Mouse (Mus musculus): ENCODE measurements around the gene Tnfaip3. TPM values are rescaled to one million over a fixed set of nuclear protein-coding genes. Genes with fewer than 3 reads are reported as not detected.

Gene Tnfaip3
- polyA plus RNA-seq, 1 experiment from 2014 or later, result 0.92 TPM

- no peaks in the 10 kb centered on the region for H3K36me3 ChIP-seq (replicated peaks)
- no peak overlapping the region for H3K4me3 ChIP-seq (replicated peaks)
- H3K27me3 ChIP-seq, result peaks cover 10% of the 10 kb centered on the region
- no peak overlapping the region for H3K27ac ChIP-seq
- no peak overlapping the region for H3K4me2 ChIP-seq
- H3K4me1 ChIP-seq, result peaks cover 12% of the 10 kb centered on the region
- H3K9me3 ChIP-seq, result no peaks in the 10 kb centered on the region
- H3K9ac ChIP-seq, result no peak overlapping the region
- ATAC-seq (ENCODE audit: low FRiP score), result no peak
- 81% methylated on average over 7 of the region's 7 CpGs for WGBS
Observed at GRCm38 (mm10) chr10:19011832-19012440, 3.5 kb downstream of the Tnfaip3 start.

- Histone ChIP-seq H3K36me3 (replicated peaks) (no peaks in the 10 kb centered on the region), H3K27ac (no peak overlapping the region), H3K4me3 (replicated peaks) (no peak overlapping the region), H3K9me3 (no peaks in the 10 kb centered on the region), H3K27me3 (no peaks in the 10 kb centered on the region), H3K9ac (no peak overlapping the region), H3K4me1 (peaks cover 6% of the 10 kb centered on the region), H3K4me2 (no peak overlapping the region)
- ATAC-seq (ENCODE audit: low FRiP score), result no peak
- WGBS, result 91% methylated on average over 8 of the region's 8 CpGs
Observed at GRCm38 (mm10) chr10:19010414-19010813, 5.0 kb downstream of the Tnfaip3 start.

DNA sequence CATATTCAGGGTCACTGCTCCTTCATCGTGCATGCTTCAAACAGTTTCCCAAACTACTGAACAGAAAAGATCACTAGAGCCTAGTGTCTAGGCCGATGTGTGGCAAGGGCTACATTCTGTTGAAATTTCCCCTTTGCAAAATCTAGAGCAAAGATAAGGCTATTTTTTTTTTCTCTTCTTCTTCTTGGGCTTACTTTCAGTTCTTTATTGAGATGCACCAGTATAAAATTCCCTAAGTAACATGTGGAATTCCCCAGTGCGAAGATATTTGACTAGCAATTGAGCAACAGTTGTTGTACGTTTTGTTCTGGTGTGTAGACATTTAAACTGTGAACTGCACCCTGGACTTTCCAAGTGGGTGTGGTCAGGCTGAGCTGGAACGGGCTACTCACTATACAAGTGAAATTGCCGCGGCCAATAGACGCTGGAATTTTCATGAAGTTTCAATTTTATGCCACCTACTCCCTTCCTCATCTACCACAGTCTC, 6.2 kb downstream of the Tnfaip3 start:
- Histone ChIP-seq H3K9ac (no peak overlapping the region), H3K4me2 (no peak overlapping the region), H3K27ac (no peak overlapping the region), H3K27me3 (no peaks in the 10 kb centered on the region), H3K36me3 (replicated peaks) (no peaks in the 10 kb centered on the region; the same call in 1 of the 2 replicates), H3K4me1 (peaks cover 2% of the 10 kb centered on the region), H3K9me3 (no peaks in the 10 kb centered on the region), H3K4me3 (replicated peaks) (no peak overlapping the region)
- ATAC-seq (ENCODE audit: low FRiP score), result no peak
- WGBS, result 88% methylated on average over 8 of the region's 8 CpGs

DNA sequence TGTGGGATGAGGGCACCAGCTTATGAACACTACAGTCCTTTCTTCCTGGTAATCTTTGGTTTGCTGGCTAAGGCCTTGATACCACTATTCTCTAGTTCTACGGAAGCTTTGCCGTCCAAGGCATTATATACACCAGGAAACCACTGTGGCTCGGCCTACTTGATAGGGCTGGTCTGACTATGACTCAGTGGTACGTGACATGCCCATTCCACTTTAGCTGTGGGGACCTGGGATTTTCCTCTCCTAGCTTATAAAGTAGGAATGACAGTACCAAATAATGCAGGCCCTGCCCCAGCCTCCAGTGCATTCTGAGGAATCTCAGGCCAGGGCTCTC, 6.9 kb downstream of the Tnfaip3 start:
- Histone ChIP-seq H3K9ac (no peak overlapping the region), H3K4me2 (no peak overlapping the region), H3K4me1 (no peaks in the 10 kb centered on the region), H3K27me3 (no peaks in the 10 kb centered on the region), H3K27ac (no peak overlapping the region), H3K9me3 (no peaks in the 10 kb centered on the region), H3K36me3 (replicated peaks) (no peaks in the 10 kb centered on the region; the same call in 1 of the 2 replicates), H3K4me3 (replicated peaks) (no peak overlapping the region)
- 93% methylated on average over 4 of the region's 4 CpGs for WGBS
- ATAC-seq (ENCODE audit: low FRiP score), result no peak

- H3K4me1 ChIP-seq, result no peaks in the 10 kb centered on the region
- no peak overlapping the region for H3K4me3 ChIP-seq (replicated peaks)
- no peak for ATAC-seq (ENCODE audit: low FRiP score)
- no peaks in the 10 kb centered on the region; the same call in 1 of the 2 replicates for H3K36me3 ChIP-seq (replicated peaks)
- no peak overlapping the region for H3K27ac ChIP-seq
- H3K27me3 ChIP-seq, result no peaks in the 10 kb centered on the region
- no peaks in the 10 kb centered on the region for H3K9me3 ChIP-seq
- H3K9ac ChIP-seq, result no peak overlapping the region
- H3K4me2 ChIP-seq, result no peak overlapping the region
- WGBS, result 84% methylated on average over 8 of the region's 8 CpGs
Observed at GRCm38 (mm10) chr10:19007897-19008606, 7.4 kb downstream of the Tnfaip3 start.

- Histone ChIP-seq H3K36me3 (replicated peaks) (peaks cover 6% of the 10 kb centered on the region), H3K9me3 (no peaks in the 10 kb centered on the region), H3K27ac (no peak overlapping the region), H3K4me3 (replicated peaks) (no peak overlapping the region), H3K9ac (no peak overlapping the region), H3K4me1 (no peaks in the 10 kb centered on the region), H3K4me2 (no peak overlapping the region), H3K27me3 (no peaks in the 10 kb centered on the region)
- ATAC-seq (ENCODE audit: low FRiP score), result no peak
- 96% methylated on average over 12 of the region's 12 CpGs for WGBS
Observed at GRCm38 (mm10) chr10:19002091-19002785, 13.2 kb downstream of the Tnfaip3 start.

GRCm38 (mm10) chr10:18999427-18999826, 16.0 kb downstream of the Tnfaip3 start:
- H3K9me3 ChIP-seq, result no peaks in the 10 kb centered on the region
- no peaks in the 10 kb centered on the region for H3K27me3 ChIP-seq
- H3K27ac ChIP-seq, result no peak overlapping the region
- H3K4me1 ChIP-seq, result no peaks in the 10 kb centered on the region
- 77% methylated on average over 2 of the region's 2 CpGs for WGBS
- ATAC-seq (ENCODE audit: low FRiP score), result no peak
- H3K4me3 ChIP-seq (replicated peaks), result no peak overlapping the region
- H3K9ac ChIP-seq, result no peak overlapping the region
- H3K36me3 ChIP-seq (replicated peaks), result peaks cover 6% of the 10 kb centered on the region; the same call in 1 of the 2 replicates
- no peak overlapping the region for H3K4me2 ChIP-seq

DNA sequence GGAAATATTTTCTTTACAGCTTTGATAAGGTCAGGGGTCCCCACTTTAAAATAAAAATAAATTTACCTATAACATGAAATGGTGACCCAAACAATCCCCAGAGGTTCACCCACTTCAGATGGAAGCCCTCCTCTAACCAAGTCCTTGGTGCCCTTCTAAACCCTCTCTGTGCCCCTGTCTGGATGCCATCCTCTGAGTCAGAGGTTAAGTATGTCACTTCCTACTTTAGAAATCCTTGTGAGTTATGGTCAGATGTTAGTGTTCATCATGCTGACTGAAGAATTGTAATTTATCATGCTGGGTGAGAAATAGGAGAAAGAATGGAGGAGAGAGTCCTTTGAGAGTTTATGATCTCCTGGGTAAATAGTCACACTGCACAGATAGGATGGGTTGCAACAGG, 19.1 kb downstream of the Tnfaip3 start:
- Histone ChIP-seq H3K9ac (no peak overlapping the region), H3K4me2 (no peak overlapping the region), H3K27ac (no peak overlapping the region), H3K9me3 (no peaks in the 10 kb centered on the region), H3K27me3 (no peaks in the 10 kb centered on the region), H3K4me3 (replicated peaks) (no peak overlapping the region), H3K36me3 (replicated peaks) (no peaks in the 10 kb centered on the region), H3K4me1 (no peaks in the 10 kb centered on the region)
- ATAC-seq (ENCODE audit: low FRiP score), result no peak

DNA sequence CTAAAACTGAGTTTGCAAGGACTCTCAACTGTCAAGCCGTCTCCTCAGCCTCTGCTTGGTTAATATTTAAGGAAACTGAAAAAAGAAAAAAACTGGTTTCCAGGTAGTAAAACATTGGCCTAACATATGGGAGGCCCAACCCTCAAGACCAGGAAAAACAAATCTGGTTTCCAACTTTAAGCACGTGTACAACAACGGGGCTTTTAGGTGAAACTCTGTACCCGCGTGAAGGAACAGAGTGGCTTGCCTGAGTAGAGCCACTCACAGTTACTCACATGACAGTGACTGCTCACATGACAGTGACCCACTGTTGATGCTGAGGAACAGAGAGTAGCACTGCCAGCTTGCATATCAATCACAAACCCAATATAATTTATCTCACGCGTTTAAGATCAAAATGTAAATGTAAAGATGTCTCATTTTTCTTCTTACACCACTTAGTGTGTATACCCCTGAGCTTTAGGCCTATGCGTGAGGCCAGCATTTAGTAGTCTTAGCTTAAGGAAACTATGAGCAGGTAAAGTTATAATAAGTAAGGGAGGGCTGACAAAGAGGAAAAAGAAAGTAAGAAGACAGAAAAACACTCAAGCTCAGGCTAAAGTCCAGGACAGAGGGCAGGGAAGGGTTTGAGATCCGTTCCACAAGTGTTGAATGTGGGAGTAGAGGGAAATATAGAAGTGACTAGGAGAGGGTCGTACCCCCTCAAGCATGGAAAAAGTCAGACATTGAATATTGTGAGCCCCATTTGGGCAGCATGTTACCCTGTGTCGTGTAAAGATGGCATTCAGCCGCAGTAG, 19.8 kb downstream of the Tnfaip3 start:
- no peak for ATAC-seq (ENCODE audit: low FRiP score)
- no peak overlapping the region for H3K4me2 ChIP-seq
- H3K27ac ChIP-seq, result no peak overlapping the region
- no peak overlapping the region for H3K4me3 ChIP-seq (replicated peaks)
- no peaks in the 10 kb centered on the region for H3K36me3 ChIP-seq (replicated peaks)
- H3K27me3 ChIP-seq, result no peaks in the 10 kb centered on the region
- H3K9ac ChIP-seq, result no peak overlapping the region
- WGBS, result 90% methylated on average over 12 of the region's 12 CpGs
- no peaks in the 10 kb centered on the region for H3K4me1 ChIP-seq
- no peaks in the 10 kb centered on the region for H3K9me3 ChIP-seq

DNA sequence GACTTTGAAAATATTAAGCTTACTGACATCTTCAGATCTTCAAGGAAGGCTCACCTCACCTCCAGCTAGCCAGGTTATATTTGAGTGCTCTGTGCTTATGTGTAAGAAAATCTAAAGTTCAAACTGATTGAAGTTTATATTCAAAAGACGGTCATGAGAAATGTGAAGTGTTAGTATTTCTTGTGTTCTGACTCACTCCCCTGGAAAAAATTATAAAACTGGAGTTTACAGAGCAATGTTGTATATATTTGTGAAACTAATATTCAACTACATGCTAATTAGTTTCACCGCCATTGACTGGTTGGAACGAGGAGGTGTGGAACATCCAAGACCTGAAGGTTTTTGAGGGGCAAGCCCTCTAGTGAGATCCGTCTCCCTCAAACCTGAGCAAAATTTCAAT, 22.5 kb downstream of the Tnfaip3 start:
- H3K27ac ChIP-seq, result no peak overlapping the region
- H3K9ac ChIP-seq, result no peak overlapping the region
- H3K4me1 ChIP-seq, result no peaks in the 10 kb centered on the region
- H3K9me3 ChIP-seq, result no peaks in the 10 kb centered on the region
- no peak overlapping the region for H3K4me3 ChIP-seq (replicated peaks)
- H3K27me3 ChIP-seq, result no peaks in the 10 kb centered on the region
- no peaks in the 10 kb centered on the region for H3K36me3 ChIP-seq (replicated peaks)
- no peak overlapping the region for H3K4me2 ChIP-seq
- ATAC-seq (ENCODE audit: low FRiP score), result no peak
- 93% methylated on average over 4 of the region's 4 CpGs for WGBS

- Histone ChIP-seq H3K36me3 (replicated peaks) (no peaks in the 10 kb centered on the region), H3K4me1 (0 out of 2 replicates have a peak, but pooled peaks cover 5% of the 10 kb centered on the region), H3K27me3 (no peaks in the 10 kb centered on the region), H3K9ac (no peak overlapping the region), H3K27ac (no peak overlapping the region), H3K4me2 (no peak overlapping the region), H3K4me3 (replicated peaks) (no peak overlapping the region), H3K9me3 (no peaks in the 10 kb centered on the region)
- no peak for ATAC-seq (ENCODE audit: low FRiP score)
- WGBS, result 87% methylated on average over 4 of the region's 4 CpGs
Observed at GRCm38 (mm10) chr10:18991057-18991456, 24.4 kb downstream of the Tnfaip3 start.

GRCm38 (mm10) chr10:18987907-18988199, 27.6 kb downstream of the Tnfaip3 start:
- H3K4me3 ChIP-seq (replicated peaks), result no peak overlapping the region
- H3K27ac ChIP-seq, result no peak overlapping the region
- H3K4me1 ChIP-seq, result 0 out of 2 replicates have a peak, but pooled peaks cover 5% of the 10 kb centered on the region
- 65% methylated on average over 2 of the region's 2 CpGs for WGBS
- no peaks in the 10 kb centered on the region for H3K27me3 ChIP-seq
- no peaks in the 10 kb centered on the region for H3K9me3 ChIP-seq
- ATAC-seq (ENCODE audit: low FRiP score), result no peak
- no peak overlapping the region for H3K4me2 ChIP-seq
- H3K36me3 ChIP-seq (replicated peaks), result no peaks in the 10 kb centered on the region
- H3K9ac ChIP-seq, result no peak overlapping the region
